Mouse (Mus musculus) 3134 (cell line): Measurements from ENCODE around the gene Vav2.

Experiments
- DNase-seq: peaks from one replicate; pipeline ENCODE4 v3.0.0-alpha.2; 2011; ENCODE audit warnings: low spot score; ENCODE audit not compliant: insufficient read length; ENCODE audit errors: extremely low read depth

Vav2 gene

GRCm38 (mm10) chr2:27284441-27284840 lies 142.4 kb downstream of the Vav2 start:
- DNase-seq: no peak

GRCm38 (mm10) chr2:27281771-27282170 lies 145.1 kb downstream of the Vav2 start:
- DNase-seq: no peak

GRCm38 (mm10) chr2:27280920-27281611 lies 145.8 kb downstream of the Vav2 start:
- DNase-seq: no peak

- no peak for DNase-seq
Observed at GRCm38 (mm10) chr2:27278859-27279258, 148.0 kb downstream of the Vav2 start.

GRCm38 (mm10) chr2:27268325-27268724 lies 158.5 kb downstream of the Vav2 start:
- no peak for DNase-seq

- no peak for DNase-seq
Observed at GRCm38 (mm10) chr2:27265819-27266218, 161.0 kb downstream of the Vav2 start.

GRCm38 (mm10) chr2:27262984-27263383 lies 163.8 kb downstream of the Vav2 start:
- DNase-seq: no peak

GRCm38 (mm10) chr2:27251434-27251833 lies 175.4 kb downstream of the Vav2 start:
- no peak for DNase-seq

- DNase-seq: no peak
Observed at GRCm38 (mm10) chr2:27248211-27248610, 178.6 kb downstream of the Vav2 start, which contains the start of gene Sardh. Gene Sardh (minus strand): TSS chr2:27248337.

GRCm38 (mm10) chr2:27247487-27247863 lies 179.4 kb downstream of the Vav2 start:
- DNase-seq: no peak

GRCm38 (mm10) chr2:27246712-27247486 lies 179.9 kb downstream of the Vav2 start:
- peak; percentile 90 for DNase-seq

GRCm38 (mm10) chr2:27245947-27246346 lies 180.9 kb downstream of the Vav2 start:
- DNase-seq: no peak

- no peak for DNase-seq
Observed at GRCm38 (mm10) chr2:27237342-27237741, 189.5 kb downstream of the Vav2 start.

GRCm38 (mm10) chr2:27235729-27236128 lies 191.1 kb downstream of the Vav2 start:
- no peak for DNase-seq

- DNase-seq: peak; percentile 35
Observed at GRCm38 (mm10) chr2:27232376-27232775, 194.5 kb downstream of the Vav2 start.

- DNase-seq: no peak
Observed at GRCm38 (mm10) chr2:27229481-27230105, 197.2 kb downstream of the Vav2 start.

GRCm38 (mm10) chr2:27228809-27229480 lies 197.9 kb downstream of the Vav2 start:
- DNase-seq: no peak

GRCm38 (mm10) chr2:27226572-27226971 lies 200.3 kb downstream of the Vav2 start:
- no peak for DNase-seq

- no peak for DNase-seq
Observed at GRCm38 (mm10) chr2:27223012-27223421, 203.8 kb downstream of the Vav2 start.

GRCm38 (mm10) chr2:27218569-27218968 lies 208.3 kb downstream of the Vav2 start:
- no peak for DNase-seq

- no peak for DNase-seq
Observed at GRCm38 (mm10) chr2:27218121-27218544, 208.7 kb downstream of the Vav2 start.
